Mouse (Mus musculus): ENCODE results near the gene Ndufa7. TPM values are rescaled to one million over a fixed set of nuclear protein-coding genes. Genes with fewer than 3 reads are reported as not detected.
"Not testable (repeated sequence)": the region's sequence is repeated elsewhere in the genome, so short reads cannot be mapped to it uniquely, and the experiment has no call there.

The Ndufa7 gene
- total RNA-seq, 2 experiments from 2014 or later: 325 to 364 TPM

DNA sequence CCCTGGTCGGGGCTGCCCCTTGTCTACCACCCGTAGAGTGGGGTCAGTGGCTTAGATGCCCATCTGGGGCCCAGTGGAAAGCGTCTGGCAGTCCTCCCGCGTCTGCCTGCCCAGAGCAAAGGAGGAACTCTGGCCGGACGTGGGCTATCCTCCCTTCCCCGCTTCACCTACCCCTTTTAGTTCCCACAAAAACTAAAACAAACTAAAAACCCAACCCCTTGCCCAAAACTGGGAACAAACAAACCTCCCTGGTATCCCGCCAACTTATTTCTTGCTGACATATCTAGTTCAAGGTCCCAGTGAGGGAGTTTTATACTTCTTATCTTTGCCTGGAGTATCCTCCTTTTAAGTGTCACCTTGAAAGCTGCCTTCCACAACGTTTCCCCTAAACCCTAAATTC lies 16.2 kb upstream of the Ndufa7 start:
- DNase-seq: no peak
- intact Hi-C loops (cut with DNase I): no loop called here

GRCm38 (mm10) chr17:33810334-33811141 lies 13.8 kb upstream of the Ndufa7 start, which contains the start of gene Kank3:
Gene Kank3, plus strand, starts transcription at chr17:33810519.
- peak; percentile 83 to 94 for DNase-seq
- intact Hi-C loops (cut with DNase I): no loop called here

GRCm38 (mm10) chr17:33811142-33811516 lies 13.2 kb upstream of the Ndufa7 start:
- intact Hi-C loops (cut with DNase I): no loop called here
- DNase-seq: no peak

DNA sequence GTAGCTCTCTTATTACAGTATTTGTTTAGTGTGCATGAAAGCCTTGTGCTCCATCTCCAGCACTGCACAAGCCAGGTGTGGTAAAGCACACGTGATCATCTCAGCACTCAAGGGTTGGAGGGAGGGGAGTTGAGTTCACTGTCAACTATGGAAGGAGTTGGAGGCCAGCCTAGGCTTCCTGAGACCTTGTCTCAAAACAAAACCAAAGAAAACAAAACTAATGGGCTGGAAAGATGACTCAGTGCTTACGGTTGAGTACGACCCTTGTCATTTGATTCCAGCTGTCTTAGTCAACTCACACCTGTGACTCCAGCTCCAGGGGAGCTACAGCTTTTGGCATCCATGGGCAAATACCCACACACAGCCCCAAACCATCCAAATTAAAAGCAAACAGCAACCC lies 11.9 kb upstream of the Ndufa7 start:
- intact Hi-C loops (cut with DNase I): no loop called here
- DNase-seq: no peak

DNA sequence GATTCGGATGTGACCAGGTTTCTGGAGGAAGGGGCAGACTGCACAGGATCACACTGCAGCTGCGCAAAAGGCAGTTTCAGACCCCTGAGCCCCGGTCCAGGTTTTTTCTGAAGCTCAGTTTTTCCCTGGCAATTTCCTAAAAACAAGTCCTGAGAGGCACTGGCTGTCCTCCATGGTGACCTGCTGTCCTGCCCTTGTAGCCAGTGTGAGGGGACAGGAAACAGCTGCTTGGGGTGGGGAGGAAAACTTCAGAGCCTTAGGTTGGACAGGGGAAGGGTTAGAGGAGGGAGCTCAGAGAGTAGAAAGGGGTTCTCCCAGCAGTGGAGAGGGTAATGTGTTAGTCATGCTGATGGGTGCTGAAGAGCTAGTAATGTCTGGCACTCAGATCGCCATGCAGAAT lies 11.4 kb upstream of the Ndufa7 start:
- intact Hi-C loops (cut with DNase I): no loop called here
- peak in 1 of 2 experiments; percentile 22 for DNase-seq

GRCm38 (mm10) chr17:33815399-33815798 lies 9.0 kb upstream of the Ndufa7 start:
- intact Hi-C loops (cut with DNase I): no loop called here
- no peak for DNase-seq

- no peak for DNase-seq
Measured at GRCm38 (mm10) chr17:33816612-33817011, 7.8 kb upstream of the Ndufa7 start.

GRCm38 (mm10) chr17:33817184-33817968 lies 7.0 kb upstream of the Ndufa7 start:
- peak; percentile 81 to 84 for DNase-seq
- intact Hi-C loops (cut with DNase I): no loop called here

More at GRCm38 (mm10) chr17:33816612-33817011, 7.8 kb upstream of the Ndufa7 start:
- intact Hi-C loops (cut with DNase I): no loop called here

DNA sequence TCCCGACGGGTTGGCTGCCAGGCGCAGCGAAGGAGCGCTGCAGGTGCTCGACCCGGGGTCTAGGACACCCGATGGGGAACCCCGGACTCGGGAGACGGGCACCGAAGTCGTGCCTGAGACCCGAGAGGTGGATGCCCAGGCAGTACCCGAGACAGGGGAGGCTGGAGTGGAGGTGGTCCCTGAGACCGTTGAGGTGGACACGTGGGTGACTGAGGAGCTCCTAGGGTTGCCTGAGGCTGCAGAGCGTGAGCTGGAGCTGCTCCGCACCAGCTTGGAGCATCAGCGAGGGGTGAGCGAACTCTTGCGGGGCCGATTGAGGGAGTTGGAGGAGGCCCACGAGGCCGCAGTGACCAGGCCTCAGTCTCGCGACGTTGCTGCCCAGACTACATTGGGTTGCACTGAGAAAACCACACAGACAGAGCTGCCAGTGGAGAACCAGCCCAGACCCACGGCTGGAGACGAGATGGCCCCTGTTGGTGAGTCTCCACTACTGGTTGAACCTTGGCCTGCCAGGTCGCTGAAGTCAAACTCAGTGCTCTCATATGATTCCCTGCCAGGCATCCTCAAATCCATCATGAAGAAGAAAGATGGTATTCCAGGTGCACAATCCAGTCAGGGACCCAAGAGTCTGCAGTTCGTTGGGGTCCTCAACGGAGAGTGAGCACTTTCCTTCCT lies 6.3 kb upstream of the Ndufa7 start:
- no peak for DNase-seq
- intact Hi-C loops (cut with DNase I): no loop called here

- DNase-seq: no peak
- intact Hi-C loops (cut with DNase I): no loop called here
Measured at GRCm38 (mm10) chr17:33822436-33822959, 1.9 kb upstream of the Ndufa7 start.

DNA sequence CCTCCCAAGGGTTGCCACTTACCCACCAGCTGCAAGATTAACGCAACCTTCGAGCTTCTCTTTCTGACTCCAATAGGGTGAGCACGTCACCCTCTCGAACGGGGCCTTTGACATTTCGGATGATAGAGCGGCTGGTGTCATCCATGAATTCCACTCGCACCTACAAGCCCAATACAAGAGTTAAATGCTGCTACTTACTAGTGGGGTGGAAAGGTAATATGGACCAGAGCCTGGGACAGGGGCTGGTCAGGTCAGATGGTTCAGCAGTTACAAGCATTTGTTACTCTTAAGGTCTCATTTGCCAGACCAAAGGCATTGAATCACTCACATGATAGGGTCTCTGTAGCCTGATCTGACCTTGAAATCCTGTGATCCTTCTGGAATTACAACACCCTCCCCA lies 1.2 kb upstream of the Ndufa7 start:
- intact Hi-C loops (cut with DNase I): not testable (repeated sequence)

GRCm38 (mm10) chr17:33824997-33825330 lies 592 bp downstream of the Ndufa7 start:
- DNase-seq; intact Hi-C loops (cut with DNase I): not testable (repeated sequence)

More for the DNA sequence above, 1.2 kb upstream of the Ndufa7 start:
- DNase-seq: not testable (repeated sequence)

DNA sequence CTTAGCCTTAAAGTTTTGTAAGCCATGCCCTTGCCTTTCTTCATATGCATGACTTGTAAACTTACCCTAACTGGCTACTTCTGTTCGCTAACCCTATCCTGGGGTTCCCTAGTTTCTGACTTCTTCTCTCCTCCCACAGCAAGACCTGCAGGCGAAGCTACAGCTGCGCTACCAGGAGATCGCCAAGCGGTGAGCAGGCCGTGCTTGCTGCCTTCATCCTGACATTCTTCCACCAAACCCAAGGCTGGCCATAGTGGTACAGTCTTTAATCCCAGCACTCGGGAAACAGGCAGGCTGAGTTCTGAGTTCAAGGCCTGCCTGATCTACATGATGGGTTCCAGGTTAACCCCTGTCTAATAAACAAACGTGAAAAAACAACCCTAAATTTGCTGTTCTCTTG lies 1.1 kb downstream of the Ndufa7 start:
- intact Hi-C loops (cut with DNase I): no loop called here
- DNase-seq: no peak

DNA sequence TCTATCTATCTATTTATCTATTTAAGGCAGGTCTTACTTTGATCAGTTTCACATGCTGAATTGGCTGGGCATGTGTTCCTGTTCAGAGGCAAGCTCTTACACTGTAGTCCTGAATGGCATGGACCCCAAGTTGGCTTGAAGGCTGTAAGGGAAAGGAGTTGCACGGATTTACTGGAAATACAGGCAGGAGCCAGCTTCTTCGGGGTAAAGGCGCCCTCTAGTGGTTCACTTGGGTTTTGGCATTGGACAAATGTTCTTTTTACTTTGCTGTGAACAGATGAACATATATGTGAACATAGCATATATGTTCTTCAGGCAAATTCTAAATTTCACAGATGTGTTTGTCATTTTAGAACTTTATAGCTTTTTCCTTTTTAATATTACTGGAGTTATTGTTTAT lies 2.5 kb downstream of the Ndufa7 start:
- intact Hi-C loops (cut with DNase I): loop anchor here (2.0 kb wide), 1 partner anchor 388 kb away; no protein-coding TSS in a partner anchor
- DNase-seq: peak; percentile 42 to 65

- intact Hi-C loops (cut with DNase I): no loop called here
Measured at GRCm38 (mm10) chr17:33828892-33829291, 4.5 kb downstream of the Ndufa7 start.

GRCm38 (mm10) chr17:33829561-33829960 lies 5.2 kb downstream of the Ndufa7 start:
- DNase-seq: no peak
- intact Hi-C loops (cut with DNase I): no loop called here

More at GRCm38 (mm10) chr17:33828892-33829291, 4.5 kb downstream of the Ndufa7 start:
- peak in 1 of 2 experiments; percentile 25 for DNase-seq

GRCm38 (mm10) chr17:33842966-33843795 lies 18.8 kb downstream of the Ndufa7 start, which contains the start of gene Cd320:
Gene Cd320, plus strand, starts transcription at chr17:33843091.
- peak; percentile 88 to 92 for DNase-seq
- intact Hi-C loops (cut with DNase I): no loop called here

DNA sequence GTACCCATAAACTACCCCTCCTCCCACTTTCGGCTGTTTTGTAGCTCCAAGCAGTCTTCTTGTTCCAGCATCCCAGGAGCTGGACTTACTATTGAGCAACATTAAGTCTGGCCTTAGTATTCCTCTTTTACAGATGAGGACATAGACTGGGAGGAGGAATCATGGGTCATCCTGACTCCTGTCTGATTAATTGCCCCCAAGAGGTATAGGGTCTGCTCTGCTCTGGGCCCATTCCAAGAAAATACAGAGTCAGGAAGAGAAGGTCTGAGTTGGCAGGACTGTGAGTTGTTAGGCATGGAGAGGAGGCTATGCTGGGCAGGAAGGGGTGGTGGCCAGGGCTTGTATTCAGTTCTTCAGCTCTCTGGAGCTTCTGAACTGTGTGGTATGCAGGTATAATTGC lies 19.8 kb downstream of the Ndufa7 start:
- intact Hi-C loops (cut with DNase I): no loop called here
- DNase-seq: no peak

- no peak for DNase-seq
- intact Hi-C loops (cut with DNase I): no loop called here
Measured at GRCm38 (mm10) chr17:33848139-33848538, 23.8 kb downstream of the Ndufa7 start.

DNA sequence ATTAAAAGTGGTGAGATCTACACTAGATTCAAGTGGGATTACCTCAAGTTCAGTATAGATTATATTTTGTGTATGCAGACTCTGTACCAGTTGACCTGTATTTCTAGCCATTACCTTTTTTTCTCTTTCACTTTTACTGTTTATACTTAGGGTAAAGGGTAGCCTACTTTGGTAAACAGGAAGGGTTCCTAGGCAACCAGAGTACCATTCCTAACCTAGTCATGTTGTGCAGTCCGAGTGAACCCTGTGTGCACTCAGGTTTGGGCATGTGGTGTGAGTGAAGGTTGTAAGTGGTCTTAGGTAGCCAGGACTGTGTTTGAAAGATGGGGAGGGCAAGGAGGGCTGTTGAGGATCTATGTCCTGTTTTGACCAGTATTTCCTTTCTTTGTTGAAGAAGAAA lies 27.0 kb downstream of the Ndufa7 start:
- intact Hi-C loops (cut with DNase I): no loop called here

More for the DNA sequence above, 27.0 kb downstream of the Ndufa7 start:
- no peak for DNase-seq
